Mouse (Mus musculus) megakaryocyte, embryonic 14.5 days (primary cell): Measurements from ENCODE around the gene Btbd35f29. TPM values are rescaled to one million over a fixed set of nuclear protein-coding genes. Genes with fewer than 3 reads are reported as not detected.
"Not testable (repeated sequence)": the region's sequence is repeated elsewhere in the genome, so short reads cannot be mapped to it uniquely, and the experiment has no call there.

Experiments
- H3K27me3 ChIP-seq: replicated peaks from 2 replicates; pipeline ENCODE3; 2012; ENCODE audit warnings: inconsistent platforms
- H3K36me3 ChIP-seq: replicated peaks from 2 replicates; pipeline ENCODE3; 2012; ENCODE audit warnings: low read length, inconsistent platforms, mixed read lengths
- H3K4me1 ChIP-seq: 2 replicates; pipeline ENCODE4 v1.6.1; 2012; ENCODE audit warnings: inconsistent platforms
- H3K4me3 ChIP-seq: replicated peaks from 2 replicates; pipeline ENCODE3; 2012; ENCODE audit warnings: moderate library complexity, mild to moderate bottlenecking, inconsistent platforms
- H3K9me3 ChIP-seq: 2 replicates; pipeline ENCODE4 v1.6.1; 2012; ENCODE audit warnings: inconsistent platforms
- polyA plus RNA-seq: library from polyadenylated mRNA; stranded (reverse); fragments of >175 nt; gene quantifications from 2 replicates; pipeline ENCODE4 v1.2.3, GENCODE M21; 2012; ENCODE audit warnings: low replicate concordance; ENCODE audit not compliant: insufficient read depth

Btbd35f29 gene
- polyA plus RNA-seq: not detected in 2 replicates

DNA sequence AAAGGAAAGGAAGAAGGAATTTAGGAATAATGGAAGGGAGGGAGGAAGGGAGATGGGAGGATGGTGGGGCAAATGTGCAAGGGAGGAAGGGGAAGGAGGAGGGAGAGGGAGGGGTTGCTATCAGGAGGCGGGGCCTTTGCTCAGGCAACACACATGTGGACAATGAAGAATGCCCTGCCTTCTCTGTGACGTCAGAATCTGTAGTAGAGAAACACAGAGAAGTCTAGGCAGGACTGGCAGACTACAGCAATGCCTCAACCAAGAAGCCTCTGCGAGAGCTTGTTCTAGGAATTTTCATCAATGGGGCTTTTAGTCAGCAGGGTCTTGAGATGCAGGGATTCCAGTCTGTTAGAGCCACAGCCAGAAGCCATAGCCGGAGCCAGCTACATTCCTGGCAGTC is at the start of gene Btbd35f29:
Gene Btbd35f29 (plus strand): TSS at position 301 of the 400 bp plus-strand sequence.
- H3K4me1 ChIP-seq, H3K36me3 ChIP-seq: not testable (repeated sequence)

DNA sequence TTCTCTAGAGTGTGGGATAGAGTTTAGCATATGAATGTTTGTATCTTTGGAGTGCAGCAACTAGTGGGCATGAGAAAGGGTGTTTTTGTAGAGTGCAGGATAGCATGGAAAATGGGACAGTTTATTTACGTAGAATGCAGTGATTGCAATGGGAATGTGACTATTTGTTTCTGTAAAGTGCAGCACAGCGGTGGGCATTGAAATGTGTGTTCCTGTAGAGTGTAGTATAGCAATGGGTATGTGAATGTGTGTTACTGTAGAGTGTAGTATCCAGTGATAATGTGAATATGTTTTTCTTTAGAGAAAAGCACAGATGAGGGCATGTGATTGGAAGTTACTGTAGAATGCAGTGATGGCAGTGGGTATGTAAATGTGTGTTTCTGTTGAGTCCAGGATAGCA is 23.9 kb downstream of the Btbd35f29 start:
- not testable (repeated sequence) for H3K4me3 ChIP-seq, H3K4me1 ChIP-seq, H3K9me3 ChIP-seq

More for the DNA sequence above, at the start of gene Btbd35f29:
- not testable (repeated sequence) for H3K4me3 ChIP-seq, H3K27me3 ChIP-seq, H3K9me3 ChIP-seq

GRCm38 (mm10) chrX:31145144-31145543 is 27.7 kb downstream of the Btbd35f29 start:
- H3K4me3 ChIP-seq, H3K9me3 ChIP-seq, H3K4me1 ChIP-seq, H3K27me3 ChIP-seq, H3K36me3 ChIP-seq: not testable (repeated sequence)

More for the DNA sequence above, 23.9 kb downstream of the Btbd35f29 start:
- H3K36me3 ChIP-seq, H3K27me3 ChIP-seq: not testable (repeated sequence)

GRCm38 (mm10) chrX:31145835-31146234 is 28.4 kb downstream of the Btbd35f29 start:
- H3K9me3 ChIP-seq, H3K4me1 ChIP-seq, H3K36me3 ChIP-seq, H3K4me3 ChIP-seq, H3K27me3 ChIP-seq: not testable (repeated sequence)

DNA sequence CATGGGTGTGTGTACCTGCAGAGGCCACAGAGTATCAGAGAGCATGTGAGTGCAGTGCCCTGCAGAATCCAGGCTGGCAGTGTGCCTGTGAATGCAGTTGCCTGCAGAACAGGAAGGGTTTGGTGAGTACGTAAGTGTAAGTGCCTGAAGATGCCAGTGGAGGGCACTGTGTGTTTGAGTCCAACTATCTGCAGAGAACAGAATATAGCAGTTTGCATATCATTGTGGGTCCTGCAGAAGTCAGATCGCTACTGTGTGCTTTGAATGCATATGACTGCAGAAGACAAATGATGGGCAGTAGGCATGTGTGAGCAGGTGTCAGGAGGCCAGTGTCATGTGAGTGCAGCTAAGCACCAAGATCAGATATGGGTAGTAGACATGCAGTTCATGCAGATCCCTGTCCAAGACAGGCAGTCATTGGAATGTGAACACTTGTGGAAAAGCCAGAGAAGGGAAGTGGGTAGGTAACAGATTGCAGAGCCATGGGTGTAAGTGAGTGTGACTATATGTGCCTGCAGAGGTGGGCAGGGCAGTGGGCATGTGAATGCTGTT is 41.1 kb downstream of the Btbd35f29 start:
- H3K4me3 ChIP-seq: peak overlapping the region; percentile 2
- H3K4me1 ChIP-seq, H3K36me3 ChIP-seq, H3K27me3 ChIP-seq: not testable (repeated sequence)
- H3K9me3 ChIP-seq: peaks cover 29% of the 10 kb centered on the region

DNA sequence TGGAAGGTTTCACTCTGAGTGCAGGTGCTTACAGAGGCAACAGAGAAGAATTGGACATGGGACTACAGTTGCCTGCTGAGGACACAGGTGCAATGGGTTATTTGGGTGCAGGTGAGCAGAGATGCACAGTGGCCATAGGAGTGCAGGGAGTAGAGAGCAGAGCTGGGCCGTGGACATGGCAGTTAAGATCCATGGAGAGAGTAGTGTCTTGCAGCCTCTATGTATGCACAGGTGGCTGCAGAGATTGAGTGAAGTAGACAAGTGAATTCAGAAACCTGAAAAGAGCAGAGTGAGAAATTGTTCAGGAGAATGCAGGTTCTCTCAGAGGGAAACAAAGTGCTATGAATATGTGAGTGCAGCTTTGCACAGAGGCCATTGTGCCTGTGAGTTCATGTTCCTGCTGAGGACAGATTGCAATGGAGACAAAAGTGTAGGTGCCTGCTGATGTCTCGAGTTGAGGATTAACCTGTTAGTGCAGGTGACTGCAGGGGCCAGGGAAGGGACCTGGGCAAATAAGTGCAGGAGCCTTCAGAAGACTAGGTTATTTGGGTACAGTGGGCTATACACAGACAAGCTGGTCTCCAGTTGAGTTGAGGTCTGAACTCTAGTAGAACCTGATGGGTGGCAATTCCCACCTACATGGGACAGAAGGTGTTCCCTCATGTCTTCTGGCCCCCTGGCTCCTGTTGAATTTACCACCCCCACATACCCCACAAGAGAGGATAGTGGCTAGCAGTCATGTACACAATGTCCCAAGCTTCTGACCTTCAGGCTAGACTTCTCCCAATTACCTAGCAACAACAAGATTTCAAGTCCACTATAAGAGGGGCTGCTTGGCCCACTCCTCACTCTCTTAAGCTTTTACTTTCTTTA is 42.2 kb downstream of the Btbd35f29 start:
- not testable (repeated sequence) for H3K27me3 ChIP-seq, H3K4me3 ChIP-seq, H3K36me3 ChIP-seq, H3K4me1 ChIP-seq
- H3K9me3 ChIP-seq: peaks cover 33% of the 10 kb centered on the region

DNA sequence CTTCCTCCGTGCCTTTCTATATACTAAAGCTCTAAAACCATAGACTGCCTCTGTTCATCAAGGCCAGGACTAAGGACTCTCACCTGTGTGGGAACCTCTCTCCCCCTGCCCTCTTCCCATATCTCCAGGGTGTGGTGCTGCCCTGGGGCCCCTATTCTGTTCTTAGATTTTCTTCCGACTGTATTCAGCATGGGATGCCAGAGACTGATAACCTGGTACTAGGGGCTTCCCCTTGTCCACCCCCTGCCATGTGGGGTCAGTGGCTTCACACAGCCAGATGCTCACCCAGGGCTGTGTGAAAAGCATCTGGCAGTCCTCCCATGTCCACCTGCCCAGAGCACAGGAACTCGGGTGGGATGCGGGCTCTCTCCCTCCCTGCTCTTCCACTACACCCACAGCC is 43.1 kb downstream of the Btbd35f29 start:
- not testable (repeated sequence) for H3K4me1 ChIP-seq, H3K4me3 ChIP-seq, H3K27me3 ChIP-seq

DNA sequence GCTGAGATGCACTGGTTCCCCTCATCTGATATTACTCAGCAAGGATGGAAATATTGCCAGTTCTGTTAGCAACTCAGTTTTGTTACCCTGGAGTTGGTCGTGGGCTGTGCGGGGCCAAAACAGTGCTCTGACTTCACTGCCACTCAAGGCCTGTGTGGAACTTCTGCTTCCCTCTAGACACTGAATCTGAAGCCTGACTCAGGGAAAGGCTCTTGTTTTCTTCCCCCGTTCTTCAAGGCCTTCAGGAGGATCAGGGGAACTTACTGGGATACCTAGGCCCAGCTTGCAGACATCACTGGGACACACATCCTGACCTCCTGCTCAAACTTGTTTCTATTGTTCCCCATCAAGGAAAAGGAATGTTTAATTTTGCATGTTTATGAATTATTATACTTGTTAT is 45.2 kb downstream of the Btbd35f29 start:
- not testable (repeated sequence) for H3K4me3 ChIP-seq

More for the DNA sequence above, 43.1 kb downstream of the Btbd35f29 start:
- H3K36me3 ChIP-seq: not testable (repeated sequence)
- peaks cover 39% of the 10 kb centered on the region for H3K9me3 ChIP-seq

GRCm38 (mm10) chrX:31165193-31165592 is 47.7 kb downstream of the Btbd35f29 start:
- H3K4me1 ChIP-seq, H3K27me3 ChIP-seq, H3K36me3 ChIP-seq, H3K4me3 ChIP-seq: not testable (repeated sequence)
- peaks cover 31% of the 10 kb centered on the region for H3K9me3 ChIP-seq

More for the DNA sequence above, 45.2 kb downstream of the Btbd35f29 start:
- peaks cover 38% of the 10 kb centered on the region for H3K9me3 ChIP-seq
- H3K36me3 ChIP-seq, H3K27me3 ChIP-seq, H3K4me1 ChIP-seq: not testable (repeated sequence)

Other genes with a start within 250 kb of the Btbd35f29 start
- not detected in 2 replicates for gene Spin2f, start 136.2 kb downstream of the Btbd35f29 start, polyA plus RNA-seq
- gene Btbd35f26, start 218.8 kb downstream of the Btbd35f29 start, polyA plus RNA-seq: not detected in 2 replicates